Mouse (Mus musculus) brown adipose tissue, adult 24 weeks (tissue): ENCODE measurements around the gene Cbr4. TPM values are rescaled to one million over a fixed set of nuclear protein-coding genes. Genes with fewer than 3 reads are reported as not detected.

ENCODE experiments used
- H3K27ac ChIP-seq: fragments of 200-500 bp; replicated peaks from 2 replicates; pipeline ENCODE4 v1.5.1; 2012; ENCODE audit warnings: low read depth, mild to moderate bottlenecking, low read length
- H3K4me1 ChIP-seq: fragments of 200-500 bp; 2 replicates; pipeline ENCODE4 v1.6.1; 2012; ENCODE audit warnings: low read length, mixed read lengths; ENCODE audit not compliant: control insufficient read depth, insufficient read depth, insufficient read length
- H3K4me3 ChIP-seq: fragments of 200-500 bp; 2 replicates; pipeline ENCODE4 v1.5.1; 2012; ENCODE audit warnings: low read depth, mild to moderate bottlenecking, low read length, moderate library complexity; ENCODE audit not compliant: insufficient read depth
- polyA plus RNA-seq: library from polyadenylated mRNA; stranded (reverse); fragments of >200 nt; gene quantifications from 2 replicates; pipeline ENCODE4 v1.2.4, GENCODE M21; 2012; ENCODE audit not compliant: missing spikeins, insufficient read depth, insufficient read length

The Cbr4 gene
- polyA plus RNA-seq, 1 experiment = 155 TPM

GRCm38 (mm10) chr8:61517502-61518185 is 30.1 kb downstream of the Cbr4 start:
- no peaks in the 10 kb centered on the region for H3K4me1 ChIP-seq
- H3K4me3 ChIP-seq = no peak overlapping the region
- no peak overlapping the region for H3K27ac ChIP-seq

GRCm38 (mm10) chr8:61522132-61522531 is 34.6 kb downstream of the Cbr4 start:
- Histone ChIP-seq H3K4me3 (no peak overlapping the region), H3K4me1 (no peaks in the 10 kb centered on the region), H3K27ac (no peak overlapping the region)

GRCm38 (mm10) chr8:61527037-61527436 is 39.5 kb downstream of the Cbr4 start:
- Histone ChIP-seq H3K4me3 (no peak overlapping the region), H3K27ac (no peak overlapping the region), H3K4me1 (no peaks in the 10 kb centered on the region)

GRCm38 (mm10) chr8:61528197-61528596 is 40.7 kb downstream of the Cbr4 start:
- Histone ChIP-seq H3K4me1 (no peaks in the 10 kb centered on the region), H3K4me3 (no peak overlapping the region), H3K27ac (no peak overlapping the region)

GRCm38 (mm10) chr8:61528642-61529041 is 41.1 kb downstream of the Cbr4 start:
- Histone ChIP-seq H3K4me3 (no peak overlapping the region), H3K27ac (no peak overlapping the region), H3K4me1 (no peaks in the 10 kb centered on the region)

- Histone ChIP-seq H3K4me3 (no peak overlapping the region), H3K4me1 (peaks cover 3% of the 10 kb centered on the region; the same call in 1 of the 2 replicates), H3K27ac (no peak overlapping the region)
These were observed 44.6 kb downstream of the Cbr4 start for GRCm38 (mm10) chr8:61531944-61532795.

GRCm38 (mm10) chr8:61532831-61533230 is 45.3 kb downstream of the Cbr4 start:
- H3K4me3 ChIP-seq = no peak overlapping the region
- no peak overlapping the region for H3K27ac ChIP-seq
- peaks cover 3% of the 10 kb centered on the region; the same call in 1 of the 2 replicates for H3K4me1 ChIP-seq

- Histone ChIP-seq H3K4me3 (no peak overlapping the region), H3K4me1 (peaks cover 3% of the 10 kb centered on the region; the same call in 1 of the 2 replicates), H3K27ac (no peak overlapping the region)
These were observed 45.9 kb downstream of the Cbr4 start for GRCm38 (mm10) chr8:61533356-61533926.

- H3K4me3 ChIP-seq = no peak overlapping the region
- H3K4me1 ChIP-seq = peaks cover 3% of the 10 kb centered on the region; the same call in 1 of the 2 replicates
- H3K27ac ChIP-seq = no peak overlapping the region
These were observed 47.9 kb downstream of the Cbr4 start for GRCm38 (mm10) chr8:61535472-61535871.

- Histone ChIP-seq H3K4me1 (peaks cover 3% of the 10 kb centered on the region; the same call in 1 of the 2 replicates), H3K4me3 (no peak overlapping the region), H3K27ac (no peak overlapping the region)
These were observed 49.9 kb downstream of the Cbr4 start for GRCm38 (mm10) chr8:61537471-61537870.

GRCm38 (mm10) chr8:61539828-61540500 is 52.4 kb downstream of the Cbr4 start:
- H3K4me3 ChIP-seq = no peak overlapping the region
- peaks cover 3% of the 10 kb centered on the region; the same call in 1 of the 2 replicates for H3K4me1 ChIP-seq
- no peak overlapping the region for H3K27ac ChIP-seq

- no peaks in the 10 kb centered on the region for H3K4me1 ChIP-seq
- H3K27ac ChIP-seq = no peak overlapping the region
- H3K4me3 ChIP-seq = no peak overlapping the region
These were observed 62.1 kb downstream of the Cbr4 start for GRCm38 (mm10) chr8:61549585-61549984.

- H3K4me1 ChIP-seq = no peaks in the 10 kb centered on the region
- H3K27ac ChIP-seq = no peak overlapping the region
- H3K4me3 ChIP-seq = no peak overlapping the region
These were observed 62.6 kb downstream of the Cbr4 start for GRCm38 (mm10) chr8:61550006-61550748.

GRCm38 (mm10) chr8:61552221-61552620 is 64.7 kb downstream of the Cbr4 start:
- peaks cover 2% of the 10 kb centered on the region; the same call in 1 of the 2 replicates for H3K4me1 ChIP-seq
- no peak overlapping the region for H3K4me3 ChIP-seq
- H3K27ac ChIP-seq = no peak overlapping the region
